Mouse (Mus musculus): ENCODE measurements around the gene Fxyd6. TPM values are rescaled to one million over a fixed set of nuclear protein-coding genes. Genes with fewer than 3 reads are reported as not detected.
A peak's percentile ranks its signal among the peaks of the same experiment; 100 is the strongest.

The Fxyd6 gene
- polyA plus RNA-seq, 1 experiment from 2014 or later = 2.7 TPM

DNA sequence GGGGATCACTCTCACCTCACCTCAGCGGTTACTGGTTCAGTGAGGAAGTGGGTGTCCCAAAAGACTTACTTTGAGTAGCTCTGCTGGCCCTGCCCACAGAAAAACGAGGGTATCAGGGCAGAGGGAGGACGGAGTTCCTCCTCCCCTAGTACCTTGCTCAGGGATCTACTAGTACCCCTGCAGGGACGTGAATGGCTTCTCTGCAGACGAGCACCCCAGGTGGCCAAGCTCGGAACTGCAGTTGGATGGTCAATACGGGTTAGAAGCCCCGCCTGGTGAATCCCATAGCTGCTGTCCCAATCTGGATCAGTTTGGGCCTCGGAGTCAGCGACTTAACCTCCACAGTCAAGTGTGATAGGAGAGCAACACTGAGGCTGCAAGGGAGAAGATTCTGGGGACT, 42.3 kb downstream of the Fxyd6 start:
- H3K4me2 ChIP-seq = 0 out of 2 replicates have a peak overlapping the region, but pooled peaks have one; percentile 17
- H3K27me3 ChIP-seq = peaks cover 9% of the 10 kb centered on the region; the same call in 1 of the 2 replicates
- H3K9me3 ChIP-seq (replicated peaks) = no peaks in the 10 kb centered on the region
- no peaks in the 10 kb centered on the region for H3K36me3 ChIP-seq
- DNase-seq = peak; percentile 38
- H3K9ac ChIP-seq = no peak overlapping the region
- H3K27ac ChIP-seq = no peak overlapping the region
- ATAC-seq (ENCODE audit: low read depth) = no peak
- H3K4me1 ChIP-seq (replicated peaks) = peaks cover 3% of the 10 kb centered on the region; the same call in 1 of the 2 replicates
- 8% methylated on average over 10 of the region's 10 CpGs for WGBS (ENCODE audit: insufficient replicate concordance)
- H3K4me3 ChIP-seq (replicated peaks) = no peak overlapping the region

DNA sequence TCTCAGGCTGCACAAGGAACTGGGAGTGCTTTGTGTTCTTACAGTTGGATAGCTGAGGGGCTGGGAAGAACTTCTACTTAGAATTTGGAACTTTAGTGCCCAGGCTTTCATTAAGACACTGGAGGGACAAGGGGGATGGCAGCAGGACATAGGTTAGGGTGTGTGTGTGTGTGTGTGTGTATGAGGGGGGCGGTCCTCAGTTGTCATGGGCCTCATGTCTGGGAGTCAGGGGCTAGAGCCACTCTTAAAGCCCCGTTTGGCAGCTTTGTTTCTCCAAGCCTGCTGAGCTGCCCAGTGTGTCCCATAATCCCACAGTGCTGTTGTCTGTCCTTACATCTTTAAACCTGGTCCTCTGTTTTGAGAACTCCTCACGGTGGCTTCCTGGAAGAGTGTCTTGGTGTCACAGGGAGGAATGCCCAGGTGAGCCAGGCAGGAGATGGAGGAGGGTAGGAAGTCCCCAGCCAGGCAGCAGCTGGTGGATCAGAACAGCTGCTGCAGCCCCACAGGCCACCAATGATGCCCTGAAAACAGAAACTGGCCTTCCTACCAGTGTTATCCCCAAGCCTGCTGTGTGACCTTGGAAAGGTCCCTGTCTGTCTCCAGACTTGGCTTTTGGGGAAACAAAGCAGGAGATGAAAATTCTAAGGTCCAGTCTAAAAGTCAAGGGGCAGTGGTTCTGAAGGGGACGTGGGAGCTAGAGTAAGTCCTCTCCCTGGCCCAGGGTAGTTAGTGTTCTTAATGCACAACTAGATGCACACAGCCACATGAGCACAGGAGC, 42.9 kb downstream of the Fxyd6 start:
- 63% methylated on average over 4 of the region's 4 CpGs for WGBS (ENCODE audit: insufficient replicate concordance)
- no peak for ATAC-seq (ENCODE audit: low read depth)
- no peak overlapping the region for H3K4me2 ChIP-seq

DNA sequence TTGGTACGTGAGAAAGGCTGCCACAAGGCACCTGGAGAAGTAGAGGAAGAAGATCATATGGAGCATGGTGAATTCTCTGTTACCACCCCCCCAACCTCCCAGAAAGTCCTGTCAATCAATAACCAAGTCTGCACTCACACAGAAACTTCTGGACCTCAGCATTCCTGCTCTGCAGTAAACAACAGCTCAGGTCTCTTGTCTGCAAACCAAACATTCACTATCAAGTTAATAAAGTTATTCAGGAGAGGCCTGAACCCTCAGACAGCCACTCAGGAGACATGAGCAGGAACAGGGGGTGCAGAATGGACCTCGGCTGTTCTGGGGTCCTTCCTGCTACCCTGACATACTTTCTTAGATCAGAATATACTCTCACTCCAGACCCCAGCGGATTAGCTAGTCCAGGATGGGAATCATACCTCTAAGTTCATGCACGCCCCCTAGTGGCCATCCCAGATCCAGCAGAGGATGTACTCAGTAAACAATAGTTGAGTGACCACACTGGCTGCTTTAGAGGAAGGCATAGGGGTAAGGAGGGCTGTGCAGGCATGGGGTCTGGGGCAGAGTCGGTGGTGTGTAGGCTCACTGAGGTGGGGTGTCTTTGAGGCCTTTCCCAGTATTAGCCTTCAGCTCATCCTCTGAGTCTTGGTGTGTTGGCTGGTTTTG, 43.6 kb downstream of the Fxyd6 start:
- no peak for DNase-seq
- H3K27me3 ChIP-seq = peaks cover 9% of the 10 kb centered on the region; the same call in 1 of the 2 replicates
- 38% methylated on average over 5 of the region's 5 CpGs for WGBS (ENCODE audit: insufficient replicate concordance)

More for the DNA sequence above, 42.9 kb downstream of the Fxyd6 start:
- DNase-seq = no peak
- Histone ChIP-seq H3K27me3 (peaks cover 9% of the 10 kb centered on the region; the same call in 1 of the 2 replicates), H3K4me3 (replicated peaks) (no peak overlapping the region), H3K27ac (no peak overlapping the region), H3K9me3 (replicated peaks) (no peaks in the 10 kb centered on the region), H3K9ac (no peak overlapping the region), H3K36me3 (no peaks in the 10 kb centered on the region), H3K4me1 (replicated peaks) (peaks cover 3% of the 10 kb centered on the region; the same call in 1 of the 2 replicates)

DNA sequence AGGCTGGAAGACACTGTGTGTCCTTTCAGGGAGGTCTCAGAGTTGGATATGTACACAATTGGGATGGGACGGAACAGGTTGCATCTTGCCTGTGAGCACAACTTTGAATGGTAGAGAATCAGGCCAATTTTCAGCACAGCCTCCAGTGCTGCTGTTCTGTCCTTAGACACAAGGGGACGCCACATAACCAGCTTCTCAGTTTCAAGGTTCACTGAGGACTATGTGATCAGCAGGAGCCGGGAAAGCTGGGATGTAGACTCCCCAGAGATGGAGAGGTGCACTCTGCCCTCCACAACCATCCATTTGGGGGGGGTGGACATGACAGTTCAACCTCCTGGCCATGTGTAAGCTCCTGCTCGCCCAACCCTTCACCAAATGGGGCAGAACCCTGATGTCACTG, 45.9 kb downstream of the Fxyd6 start:
- Histone ChIP-seq H3K9ac (no peak overlapping the region), H3K36me3 (no peaks in the 10 kb centered on the region), H3K4me2 (no peak overlapping the region), H3K9me3 (replicated peaks) (no peaks in the 10 kb centered on the region), H3K4me3 (replicated peaks) (no peak overlapping the region), H3K27me3 (no peaks in the 10 kb centered on the region), H3K4me1 (replicated peaks) (peaks cover 3% of the 10 kb centered on the region; the same call in 1 of the 2 replicates), H3K27ac (no peak overlapping the region)
- no peak for DNase-seq
- ATAC-seq (ENCODE audit: low read depth) = no peak
- WGBS (ENCODE audit: insufficient replicate concordance) = 40% methylated on average over 4 of the region's 4 CpGs

More for the DNA sequence above, 43.6 kb downstream of the Fxyd6 start:
- no peaks in the 10 kb centered on the region for H3K36me3 ChIP-seq
- H3K9ac ChIP-seq = no peak overlapping the region
- H3K4me3 ChIP-seq (replicated peaks) = no peak overlapping the region
- no peaks in the 10 kb centered on the region for H3K9me3 ChIP-seq (replicated peaks)
- no peak overlapping the region for H3K4me2 ChIP-seq
- no peak for ATAC-seq (ENCODE audit: low read depth)
- H3K27ac ChIP-seq = no peak overlapping the region
- peaks cover 3% of the 10 kb centered on the region; the same call in 1 of the 2 replicates for H3K4me1 ChIP-seq (replicated peaks)

DNA sequence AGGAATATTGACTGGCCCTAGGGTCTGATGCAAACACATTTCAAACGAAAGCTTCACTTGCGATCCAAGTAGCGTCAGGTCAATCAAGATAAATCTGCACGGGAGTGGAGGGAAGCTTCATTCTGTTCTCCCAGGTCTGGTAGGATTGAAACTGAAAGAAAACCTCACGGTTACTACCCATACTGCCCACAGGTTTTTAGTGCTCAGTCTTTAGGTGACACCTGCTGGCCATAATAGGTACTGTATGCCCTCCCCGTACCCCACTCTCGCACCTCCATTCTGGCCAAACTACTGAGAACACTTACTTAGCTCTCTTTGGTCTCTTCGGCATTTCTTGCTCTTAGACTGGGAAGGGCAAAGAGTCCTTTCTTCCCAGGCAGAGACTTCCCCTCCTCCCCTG, 47.3 kb downstream of the Fxyd6 start:
- no peak for DNase-seq
- Histone ChIP-seq H3K27me3 (no peaks in the 10 kb centered on the region), H3K9me3 (replicated peaks) (no peaks in the 10 kb centered on the region), H3K9ac (no peak overlapping the region), H3K4me2 (peak overlapping the region; percentile 43), H3K36me3 (no peaks in the 10 kb centered on the region), H3K27ac (no peak overlapping the region), H3K4me1 (replicated peaks) (0 out of 2 replicates have a peak, but pooled peaks cover 3% of the 10 kb centered on the region), H3K4me3 (replicated peaks) (peak overlapping the region; percentile 29)
- 9% methylated on average over 8 of the region's 8 CpGs for WGBS (ENCODE audit: insufficient replicate concordance)
- ATAC-seq (ENCODE audit: low read depth) = no peak

DNA sequence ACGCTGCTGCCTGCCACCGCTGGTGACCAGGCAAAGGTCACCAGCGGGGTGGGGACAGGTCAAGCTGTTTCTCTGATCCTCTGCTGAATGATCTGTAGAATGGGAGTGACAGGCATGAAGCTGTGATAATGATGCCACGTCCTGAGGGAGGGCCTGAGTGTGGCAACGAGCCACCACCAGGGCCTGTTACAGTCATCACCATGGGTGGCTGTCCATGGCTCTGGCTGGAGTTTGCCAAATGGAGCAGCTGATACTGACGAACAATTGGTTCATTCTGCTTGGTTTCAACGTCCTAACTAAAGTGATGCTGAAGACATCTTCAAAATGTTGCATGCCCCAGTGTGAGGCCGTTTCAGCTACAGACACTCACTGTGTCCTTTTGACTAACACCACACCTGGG, 48.3 kb downstream of the Fxyd6 start:
- Histone ChIP-seq H3K27me3 (no peaks in the 10 kb centered on the region), H3K4me3 (replicated peaks) (no peak overlapping the region), H3K4me1 (replicated peaks) (0 out of 2 replicates have a peak, but pooled peaks cover 3% of the 10 kb centered on the region), H3K36me3 (no peaks in the 10 kb centered on the region), H3K4me2 (no peak overlapping the region), H3K9me3 (replicated peaks) (no peaks in the 10 kb centered on the region), H3K27ac (no peak overlapping the region), H3K9ac (no peak overlapping the region)
- WGBS (ENCODE audit: insufficient replicate concordance) = 56% methylated on average over 8 of the region's 8 CpGs
- ATAC-seq (ENCODE audit: low read depth) (no peak), DNase-seq (no peak)

DNA sequence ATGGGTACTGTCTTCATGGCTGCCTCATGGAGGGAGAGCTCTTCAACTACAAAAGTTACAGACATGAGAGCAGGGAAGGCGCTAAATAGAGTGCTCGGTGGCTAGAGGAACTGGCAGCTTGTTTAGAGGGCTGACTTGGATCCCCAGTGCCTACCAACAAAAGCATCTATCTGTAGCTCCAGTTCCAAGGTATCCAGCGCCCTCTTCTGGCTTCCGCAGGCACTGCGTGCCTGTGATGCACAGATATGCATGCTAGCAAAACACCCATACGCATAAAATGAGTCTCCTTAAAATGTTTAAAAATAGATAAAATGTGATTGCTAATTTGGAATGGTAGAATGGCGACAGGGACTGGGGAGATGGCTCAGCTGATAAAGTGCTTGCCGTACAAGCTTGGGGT, 51.2 kb downstream of the Fxyd6 start:
- Histone ChIP-seq H3K4me1 (replicated peaks) (0 out of 2 replicates have a peak, but pooled peaks cover 3% of the 10 kb centered on the region), H3K4me3 (replicated peaks) (no peak overlapping the region), H3K9ac (no peak overlapping the region), H3K4me2 (no peak overlapping the region), H3K27me3 (peaks cover 4% of the 10 kb centered on the region; the same call in 1 of the 2 replicates), H3K27ac (no peak overlapping the region), H3K9me3 (replicated peaks) (no peaks in the 10 kb centered on the region), H3K36me3 (no peaks in the 10 kb centered on the region)
- 48% methylated on average over 8 of the region's 8 CpGs for WGBS (ENCODE audit: insufficient replicate concordance)
- DNase-seq = no peak
- no peak for ATAC-seq (ENCODE audit: low read depth)

DNA sequence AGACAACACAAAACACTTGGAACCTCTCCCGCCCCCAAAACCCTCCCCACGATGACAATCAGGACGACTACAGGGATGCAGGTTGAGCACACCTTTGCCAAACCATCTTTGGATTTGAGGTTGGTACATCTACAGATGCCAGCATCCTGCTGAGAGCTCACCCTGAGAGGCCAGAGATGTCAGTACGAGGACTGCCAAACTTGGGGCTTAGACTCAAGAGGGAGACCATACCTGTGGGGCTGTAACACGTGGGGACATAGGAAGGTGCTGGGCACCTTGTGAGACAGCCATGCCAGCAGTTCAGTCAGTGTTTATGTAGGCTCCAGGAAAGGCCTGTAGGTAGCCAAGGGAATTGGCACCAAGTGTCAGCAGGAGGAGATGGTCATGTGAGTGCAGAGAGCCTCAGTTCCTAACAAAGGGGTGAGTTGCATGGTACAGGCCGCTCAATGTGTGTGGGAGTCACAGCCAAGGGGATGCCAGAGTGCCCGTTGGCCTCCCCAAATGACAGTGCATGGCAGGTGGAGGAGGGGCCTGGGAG, 52.8 kb downstream of the Fxyd6 start:
- no peak overlapping the region for H3K27ac ChIP-seq
- H3K9ac ChIP-seq = no peak overlapping the region
- no peaks in the 10 kb centered on the region for H3K36me3 ChIP-seq
- no peak overlapping the region for H3K4me2 ChIP-seq
- H3K4me1 ChIP-seq (replicated peaks) = no peaks in the 10 kb centered on the region
- DNase-seq (no peak), ATAC-seq (ENCODE audit: low read depth) (no peak)
- H3K9me3 ChIP-seq (replicated peaks) = no peaks in the 10 kb centered on the region
- no peak overlapping the region for H3K4me3 ChIP-seq (replicated peaks)
- 60% methylated on average over 7 of the region's 7 CpGs for WGBS (ENCODE audit: insufficient replicate concordance)
- H3K27me3 ChIP-seq = peaks cover 18% of the 10 kb centered on the region; the same call in 1 of the 2 replicates

DNA sequence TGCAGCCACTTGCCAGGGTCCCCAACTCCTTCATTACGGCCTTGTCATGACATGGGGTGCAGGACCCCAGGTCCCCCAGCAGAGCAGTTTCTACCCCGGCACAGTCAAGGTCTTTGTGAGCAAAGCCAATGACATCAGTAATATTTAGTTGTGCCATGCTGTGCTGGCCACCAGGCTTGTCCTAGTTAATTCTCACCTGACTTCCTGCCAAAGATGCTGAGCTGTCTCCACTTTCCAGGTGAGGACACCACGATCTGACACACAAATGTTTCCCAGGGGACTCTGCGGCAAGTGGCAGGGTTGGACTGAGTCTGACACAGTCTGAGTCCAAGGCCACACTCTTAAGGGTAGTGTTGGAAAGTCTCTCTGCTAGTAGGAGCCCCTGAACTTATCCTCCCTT, 56.5 kb downstream of the Fxyd6 start, which contains the start of gene Dscaml1:
Gene Dscaml1, plus strand, starts transcription at position 173 of the 400 bp plus-strand sequence.
- no peak within 1 kb of the TSS for H3K4me2 ChIP-seq
- H3K9me3 ChIP-seq (replicated peaks) = no peaks in the 10 kb centered on the region
- H3K9ac ChIP-seq = no peak within 1 kb of the TSS
- no peak within 1 kb of the TSS for H3K27ac ChIP-seq
- DNase-seq = no peak
- no peaks in the 10 kb centered on the region for H3K36me3 ChIP-seq
- 63% methylated on average over 4 of the region's 4 CpGs for WGBS (ENCODE audit: insufficient replicate concordance)
- no peak within 1 kb of the TSS for H3K4me3 ChIP-seq (replicated peaks)
- H3K27me3 ChIP-seq = peaks cover 48% of the 10 kb centered on the region
- no peak for ATAC-seq (ENCODE audit: low read depth)
- H3K4me1 ChIP-seq (replicated peaks) = no peaks in the 10 kb centered on the region; the same call in 1 of the 2 replicates

DNA sequence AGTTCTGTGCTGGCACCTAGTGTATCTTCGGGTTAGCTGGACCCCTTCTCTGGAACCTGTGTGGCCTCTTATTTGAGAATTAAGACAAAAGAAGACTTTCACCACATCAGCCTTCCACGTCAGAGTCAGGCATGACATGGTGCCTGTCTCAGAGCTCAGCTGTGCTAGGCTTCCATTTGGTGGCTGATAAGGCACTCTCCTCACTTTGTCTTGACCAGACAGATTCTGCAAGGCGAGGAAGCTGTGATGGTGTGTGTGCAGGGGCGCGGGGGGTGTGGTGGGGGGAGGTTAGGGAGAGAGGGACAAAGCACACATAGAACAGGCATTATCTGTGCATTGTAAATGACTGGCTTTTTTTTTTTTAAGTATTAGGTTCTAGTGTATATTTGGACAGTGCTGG, 59.4 kb downstream of the Fxyd6 start:
- Histone ChIP-seq H3K4me1 (replicated peaks) (no peaks in the 10 kb centered on the region; the same call in 1 of the 2 replicates), H3K4me3 (replicated peaks) (no peak overlapping the region), H3K9me3 (replicated peaks) (no peaks in the 10 kb centered on the region), H3K27me3 (peaks cover 77% of the 10 kb centered on the region), H3K36me3 (no peaks in the 10 kb centered on the region), H3K4me2 (no peak overlapping the region), H3K27ac (no peak overlapping the region), H3K9ac (no peak overlapping the region)
- DNase-seq = no peak
- WGBS (ENCODE audit: insufficient replicate concordance) = 6% methylated on average over 5 of the region's 5 CpGs
- ATAC-seq (ENCODE audit: low read depth) = no peak

Data from liver, embryonic 13.5 days (tissue).